Mouse (Mus musculus) cortical plate, adult 2 months (tissue): ENCODE data around the gene Lrrk1.

Experiments
- CTCF ChIP-seq: fragments of 200-500 bp; IDR thresholded peaks from 2 replicates; pipeline ENCODE4 v1.5.1; 2011; ENCODE audit warnings: mild to moderate bottlenecking, control low read depth, low read length; ENCODE audit not compliant: insufficient read depth; ENCODE audit errors: extremely low read depth
- POLR2A ChIP-seq: fragments of 200-500 bp; IDR thresholded peaks from 2 replicates; pipeline ENCODE4 v1.6.1; 2011; ENCODE audit warnings: mild to moderate bottlenecking, low read length, control low read depth; ENCODE audit not compliant: insufficient read depth; ENCODE audit errors: extremely low read depth

DNA sequence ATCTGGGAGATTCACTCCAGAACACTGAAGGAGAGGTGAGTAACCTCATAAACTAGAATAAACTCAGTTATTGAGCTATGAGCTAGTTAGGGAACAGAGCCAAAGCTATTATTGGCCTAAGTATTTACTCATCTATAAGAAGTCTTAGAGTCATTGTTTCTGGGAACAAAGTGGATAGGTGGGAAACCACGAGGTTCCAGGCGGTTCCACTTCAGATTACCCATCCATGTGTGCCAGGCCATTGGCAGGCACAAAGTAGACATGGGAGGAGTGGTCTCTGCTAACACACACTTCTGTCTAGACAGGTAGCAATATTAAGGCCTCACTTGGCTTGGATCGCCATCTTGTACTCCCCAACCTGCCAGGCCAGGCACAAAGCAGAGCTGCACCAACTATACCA is 110.1 kb downstream of the Lrrk1 start:
- TF ChIP-seq CTCF = no peak
- no peak for TF ChIP-seq POLR2A
